Mouse (Mus musculus): ENCODE measurements at regions not wholly inside any gene's neighbourhood (a gene's known extent, or its start where the extent isn't known, plus 50 kb on each side); places are given as distances from the start of the nearest gene placed in this dataset.

- H3K27me3 ChIP-seq (ENCODE audit: control insufficient read depth, insufficient read depth, low read length): no peaks in the 10 kb centered on the region
- TF ChIP-seq CTCF (IDR thresholded peaks at IDR 0.05; ENCODE audit: borderline replicate concordance, insufficient read depth, low read depth, low read length): no peak
- TF ChIP-seq POLR2A (IDR thresholded peaks at IDR 0.05; ENCODE audit: borderline replicate concordance, insufficient read depth, low read length): no peak
- H3K4me1 ChIP-seq (ENCODE audit: control insufficient read depth, insufficient read depth, low read length): no peaks in the 10 kb centered on the region
- no peak overlapping the region for H3K4me3 ChIP-seq (replicated peaks; ENCODE audit: insufficient read depth, low read depth, low read length)
- WGBS: 89% methylated on average over 5 of the region's 5 CpGs
- DNase-seq: no peak
- H3K27ac ChIP-seq (ENCODE audit: insufficient read depth, low read length): no peak overlapping the region
These were observed 261.0 kb downstream of the Cog6 start for GRCm38 (mm10) chr3:52756006-52756405.

- no peaks in the 10 kb centered on the region for H3K4me1 ChIP-seq (ENCODE audit: control insufficient read depth, insufficient read depth, low read length)
- TF ChIP-seq POLR2A (IDR thresholded peaks at IDR 0.05; ENCODE audit: borderline replicate concordance, insufficient read depth, low read length): no peak
- TF ChIP-seq CTCF (IDR thresholded peaks at IDR 0.05; ENCODE audit: borderline replicate concordance, insufficient read depth, low read depth, low read length): no peak
- no peak for DNase-seq
- no peak overlapping the region for H3K4me3 ChIP-seq (replicated peaks; ENCODE audit: insufficient read depth, low read depth, low read length)
- no peak overlapping the region for H3K27ac ChIP-seq (ENCODE audit: insufficient read depth, low read length)
- no peaks in the 10 kb centered on the region for H3K27me3 ChIP-seq (ENCODE audit: control insufficient read depth, insufficient read depth, low read length)
- WGBS: 54% methylated on average over 6 of the region's 6 CpGs
These were observed 262.1 kb downstream of the Cog6 start for GRCm38 (mm10) chr3:52754978-52755377.

GRCm38 (mm10) chr3:52754401-52754800 is 262.6 kb downstream of the Cog6 start:
- 65% methylated on average over 4 of the region's 4 CpGs for WGBS
- DNase-seq: no peak
- Histone ChIP-seq H3K4me1 (ENCODE audit: control insufficient read depth, insufficient read depth, low read length) (no peaks in the 10 kb centered on the region), H3K4me3 (replicated peaks; ENCODE audit: insufficient read depth, low read depth, low read length) (no peak overlapping the region), H3K27me3 (ENCODE audit: control insufficient read depth, insufficient read depth, low read length) (no peaks in the 10 kb centered on the region), H3K27ac (ENCODE audit: insufficient read depth, low read length) (no peak overlapping the region)
- no peak for TF ChIP-seq POLR2A (IDR thresholded peaks at IDR 0.05; ENCODE audit: borderline replicate concordance, insufficient read depth, low read length)
- no peak for TF ChIP-seq CTCF (IDR thresholded peaks at IDR 0.05; ENCODE audit: borderline replicate concordance, insufficient read depth, low read depth, low read length)

GRCm38 (mm10) chr3:52746917-52747316 is 270.1 kb downstream of the Cog6 start:
- no peak for DNase-seq
- no peaks in the 10 kb centered on the region for H3K27me3 ChIP-seq (ENCODE audit: control insufficient read depth, insufficient read depth, low read length)
- H3K4me1 ChIP-seq (ENCODE audit: control insufficient read depth, insufficient read depth, low read length): 0 out of 2 replicates have a peak, but pooled peaks cover 2% of the 10 kb centered on the region
- no peak for TF ChIP-seq POLR2A (IDR thresholded peaks at IDR 0.05; ENCODE audit: borderline replicate concordance, insufficient read depth, low read length)
- TF ChIP-seq CTCF (IDR thresholded peaks at IDR 0.05; ENCODE audit: borderline replicate concordance, insufficient read depth, low read depth, low read length): no peak
- WGBS: 71% methylated on average over 3 of the region's 3 CpGs
- no peak overlapping the region for H3K4me3 ChIP-seq (replicated peaks; ENCODE audit: insufficient read depth, low read depth, low read length)
- no peak overlapping the region for H3K27ac ChIP-seq (ENCODE audit: insufficient read depth, low read length)

GRCm38 (mm10) chr3:52744334-52744733 is 272.7 kb downstream of the Cog6 start:
- no peak for DNase-seq
- WGBS: 39% methylated on average over 8 of the region's 8 CpGs

GRCm38 (mm10) chr3:52740466-52741026 is 276.5 kb downstream of the Cog6 start:
- WGBS: 43% methylated on average over 9 of the region's 9 CpGs
- DNase-seq: no peak
- H3K4me1 ChIP-seq (ENCODE audit: control insufficient read depth, insufficient read depth, low read length): peaks cover 6% of the 10 kb centered on the region; the same call in 1 of the 2 replicates
- TF ChIP-seq POLR2A (IDR thresholded peaks at IDR 0.05; ENCODE audit: borderline replicate concordance, insufficient read depth, low read length): no peak
- no peak for TF ChIP-seq CTCF (IDR thresholded peaks at IDR 0.05; ENCODE audit: borderline replicate concordance, insufficient read depth, low read depth, low read length)
- H3K27me3 ChIP-seq (ENCODE audit: control insufficient read depth, insufficient read depth, low read length): no peaks in the 10 kb centered on the region
- H3K27ac ChIP-seq (ENCODE audit: insufficient read depth, low read length): no peak overlapping the region
- H3K4me3 ChIP-seq (replicated peaks; ENCODE audit: insufficient read depth, low read depth, low read length): no peak overlapping the region

More at GRCm38 (mm10) chr3:52744334-52744733, 272.7 kb downstream of the Cog6 start:
- peaks cover 6% of the 10 kb centered on the region; the same call in 1 of the 2 replicates for H3K4me1 ChIP-seq (ENCODE audit: control insufficient read depth, insufficient read depth, low read length)
- H3K27ac ChIP-seq (ENCODE audit: insufficient read depth, low read length): no peak overlapping the region
- H3K27me3 ChIP-seq (ENCODE audit: control insufficient read depth, insufficient read depth, low read length): no peaks in the 10 kb centered on the region
- TF ChIP-seq CTCF (IDR thresholded peaks at IDR 0.05; ENCODE audit: borderline replicate concordance, insufficient read depth, low read depth, low read length) (no peak), POLR2A (IDR thresholded peaks at IDR 0.05; ENCODE audit: borderline replicate concordance, insufficient read depth, low read length) (no peak)
- H3K4me3 ChIP-seq (replicated peaks; ENCODE audit: insufficient read depth, low read depth, low read length): no peak overlapping the region

- 82% methylated on average over 4 of the region's 4 CpGs for WGBS
These were observed 277.5 kb downstream of the Cog6 start for GRCm38 (mm10) chr3:52739526-52739925.

GRCm38 (mm10) chr3:52738386-52738785 is 278.7 kb downstream of the Cog6 start:
- Histone ChIP-seq H3K4me1 (ENCODE audit: control insufficient read depth, insufficient read depth, low read length) (peaks cover 4% of the 10 kb centered on the region; the same call in 1 of the 2 replicates), H3K27me3 (ENCODE audit: control insufficient read depth, insufficient read depth, low read length) (no peaks in the 10 kb centered on the region), H3K4me3 (replicated peaks; ENCODE audit: insufficient read depth, low read depth, low read length) (no peak overlapping the region), H3K27ac (ENCODE audit: insufficient read depth, low read length) (no peak overlapping the region)
- no peak for TF ChIP-seq POLR2A (IDR thresholded peaks at IDR 0.05; ENCODE audit: borderline replicate concordance, insufficient read depth, low read length)
- no peak for TF ChIP-seq CTCF (IDR thresholded peaks at IDR 0.05; ENCODE audit: borderline replicate concordance, insufficient read depth, low read depth, low read length)
- 60% methylated on average over 5 of the region's 5 CpGs for WGBS
- no peak for DNase-seq

More at GRCm38 (mm10) chr3:52739526-52739925, 277.5 kb downstream of the Cog6 start:
- DNase-seq: no peak
- no peaks in the 10 kb centered on the region for H3K27me3 ChIP-seq (ENCODE audit: control insufficient read depth, insufficient read depth, low read length)
- no peak overlapping the region for H3K4me3 ChIP-seq (replicated peaks; ENCODE audit: insufficient read depth, low read depth, low read length)
- TF ChIP-seq CTCF (IDR thresholded peaks at IDR 0.05; ENCODE audit: borderline replicate concordance, insufficient read depth, low read depth, low read length) (no peak), POLR2A (IDR thresholded peaks at IDR 0.05; ENCODE audit: borderline replicate concordance, insufficient read depth, low read length) (no peak)
- peaks cover 6% of the 10 kb centered on the region; the same call in 1 of the 2 replicates for H3K4me1 ChIP-seq (ENCODE audit: control insufficient read depth, insufficient read depth, low read length)
- H3K27ac ChIP-seq (ENCODE audit: insufficient read depth, low read length): no peak overlapping the region

Data from cerebellum, adult 2 months (tissue).